In the genomic region with DNA sequence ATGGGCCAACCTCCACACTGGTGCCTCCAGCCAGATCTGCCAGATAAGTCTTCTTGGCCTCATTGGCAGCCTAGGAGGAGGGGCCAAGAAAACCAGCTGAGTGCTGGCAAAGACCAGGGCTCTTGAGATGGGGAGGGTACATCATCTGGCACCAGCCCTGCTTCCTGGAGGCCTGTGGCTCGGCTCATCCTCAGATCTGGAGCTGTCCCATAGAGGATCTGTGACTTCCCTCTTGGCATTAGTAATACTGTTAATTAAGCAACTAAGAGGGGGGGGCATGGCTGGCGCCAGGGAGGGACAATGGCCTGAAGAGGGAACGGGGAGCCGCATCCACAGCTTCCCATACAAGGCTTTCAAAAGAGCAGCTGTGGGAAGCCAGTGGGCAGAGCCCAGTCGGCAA, we compare ENCODE assay signal across 17 mouse cellular contexts. TPM values are rescaled to one million over a fixed set of nuclear protein-coding genes. Genes with fewer than 3 reads are reported as not detected.
DNase-seq lines count a peak whose midpoint lies in the region; ATAC-seq and TF ChIP-seq lines count a peak whose summit lies in the region.
"Had no signal": no experiment of that assay in that cellular context is flagged by ENCODE, and none has a peak within 500 bp of the region (broad histone marks: within the 10 kb centered on the region; RNA-seq: fewer than 3 reads in every experiment).

No protein-coding gene starts in this region.

- no peak overlapping the region for H3K27ac ChIP-seq in midbrain, embryonic 13.5 days
- H3K27ac ChIP-seq in midbrain, embryonic 11.5 days (ENCODE audit: low read depth, low read length): no peak overlapping the region
- no peak overlapping the region for H3K27ac ChIP-seq in forebrain, embryonic 16.5 days (ENCODE audit: low read length)
- H3K27ac ChIP-seq in hindbrain, postnatal 0 days: peak overlapping the region; percentile 37; the same call in 1 of the 2 replicates
- H3K27ac ChIP-seq: gastrocnemius, adult 2 months; intestine, embryonic 15.5 days had no signal

- no peak overlapping the region for H3K9ac ChIP-seq in midbrain, embryonic 13.5 days (replicated peaks)
- no peak overlapping the region for H3K9ac ChIP-seq in midbrain, embryonic 11.5 days (ENCODE audit: low read length)
- H3K9ac ChIP-seq in forebrain, embryonic 16.5 days (replicated peaks; ENCODE audit: low read depth, low read length): no peak overlapping the region
- H3K9ac ChIP-seq in hindbrain, postnatal 0 days (replicated peaks; ENCODE audit: low read length): no peak overlapping the region
- H3K9ac ChIP-seq: intestine, embryonic 15.5 days had no signal

- no peak overlapping the region for H3K4me2 ChIP-seq in midbrain, embryonic 13.5 days (replicated peaks)
- H3K4me2 ChIP-seq in midbrain, embryonic 11.5 days: no peak overlapping the region
- H3K4me2 ChIP-seq in forebrain, embryonic 16.5 days (ENCODE audit: low read length): no peak overlapping the region
- 0 out of 2 replicates have a peak overlapping the region, but pooled peaks have one; percentile 1 for H3K4me2 ChIP-seq in hindbrain, postnatal 0 days (ENCODE audit: low read depth, low read length)
- H3K4me2 ChIP-seq: intestine, embryonic 15.5 days had no signal

- H3K36me3 ChIP-seq in midbrain, embryonic 13.5 days: no peaks in the 10 kb centered on the region
- no peaks in the 10 kb centered on the region for H3K36me3 ChIP-seq in midbrain, embryonic 11.5 days (ENCODE audit: control insufficient read depth, insufficient read depth, low read length)
- H3K36me3 ChIP-seq in forebrain, embryonic 16.5 days (ENCODE audit: control insufficient read depth, insufficient read depth): no peaks in the 10 kb centered on the region
- no peaks in the 10 kb centered on the region for H3K36me3 ChIP-seq in hindbrain, postnatal 0 days (ENCODE audit: insufficient read depth, low read length)
- H3K36me3 ChIP-seq: intestine, embryonic 15.5 days had no signal

- peak; percentile 53 for ATAC-seq in midbrain, embryonic 13.5 days
- ATAC-seq in midbrain, embryonic 11.5 days (ENCODE audit: low FRiP score): no peak
- peak; percentile 66 for ATAC-seq in forebrain, embryonic 16.5 days
- peak; percentile 87 for ATAC-seq in hindbrain, postnatal 0 days
- ATAC-seq: intestine, embryonic 15.5 days had no signal

- H3K4me3 ChIP-seq in midbrain, embryonic 13.5 days (replicated peaks): no peak overlapping the region
- H3K4me3 ChIP-seq in midbrain, embryonic 11.5 days (ENCODE audit: low read depth, low read length): no peak overlapping the region
- no peak overlapping the region for H3K4me3 ChIP-seq in forebrain, embryonic 16.5 days (replicated peaks; ENCODE audit: low read length)
- no peak overlapping the region for H3K4me3 ChIP-seq in hindbrain, postnatal 0 days (ENCODE audit: low read length)
- H3K4me3 ChIP-seq: gastrocnemius, adult 2 months; intestine, embryonic 15.5 days; myocyte had no signal

- no peaks in the 10 kb centered on the region for H3K27me3 ChIP-seq in midbrain, embryonic 13.5 days
- H3K27me3 ChIP-seq in midbrain, embryonic 11.5 days (ENCODE audit: control insufficient read depth, insufficient read depth, low read length): no peaks in the 10 kb centered on the region
- no peaks in the 10 kb centered on the region for H3K27me3 ChIP-seq in forebrain, embryonic 16.5 days (replicated peaks; ENCODE audit: control insufficient read depth, insufficient read depth, low read length)
- H3K27me3 ChIP-seq in hindbrain, postnatal 0 days (ENCODE audit: insufficient read depth, low read length): no peaks in the 10 kb centered on the region
- H3K27me3 ChIP-seq: CH12.LX; intestine, embryonic 15.5 days had no signal

- no peaks in the 10 kb centered on the region for H3K4me1 ChIP-seq in midbrain, embryonic 13.5 days (replicated peaks)
- no peaks in the 10 kb centered on the region for H3K4me1 ChIP-seq in midbrain, embryonic 11.5 days (ENCODE audit: control insufficient read depth, insufficient read depth, low read length)
- H3K4me1 ChIP-seq in forebrain, embryonic 16.5 days (replicated peaks; ENCODE audit: control insufficient read depth, insufficient read depth, low read length): peaks cover 13% of the 10 kb centered on the region
- 0 out of 2 replicates have a peak, but pooled peaks cover 3% of the 10 kb centered on the region for H3K4me1 ChIP-seq in hindbrain, postnatal 0 days (ENCODE audit: insufficient read depth, low read length)
- H3K4me1 ChIP-seq: intestine, embryonic 15.5 days had no signal

- 70% methylated on average over 5 of the region's 5 CpGs for WGBS in midbrain, embryonic 13.5 days
- 82% methylated on average over 5 of the region's 5 CpGs for WGBS in midbrain, embryonic 11.5 days
- 18% methylated on average over 5 of the region's 5 CpGs for WGBS in forebrain, embryonic 16.5 days
- WGBS in hindbrain, postnatal 0 days: 30% methylated on average over 5 of the region's 5 CpGs

- intact Hi-C loops in heart, postnatal 36 days (cut with DNase I): no loop called here

- no peaks in the 10 kb centered on the region for H3K9me3 ChIP-seq in midbrain, embryonic 13.5 days
- H3K9me3 ChIP-seq in midbrain, embryonic 11.5 days (ENCODE audit: control insufficient read depth, low read length): no peaks in the 10 kb centered on the region
- H3K9me3 ChIP-seq in forebrain, embryonic 16.5 days (ENCODE audit: control insufficient read depth, low read length): no peaks in the 10 kb centered on the region
- no peaks in the 10 kb centered on the region for H3K9me3 ChIP-seq in hindbrain, postnatal 0 days (ENCODE audit: low read length)
- H3K9me3 ChIP-seq: intestine, embryonic 15.5 days had no signal

- TF ChIP-seq CTCF in hindbrain, postnatal 0 days (IDR thresholded peaks at IDR 0.05; ENCODE audit: low read depth): no peak

- DNase-seq in cerebellum, postnatal 14 days: peak; percentile 60 to 71
- DNase-seq in cerebellum, adult 11-12 months: no peak
- DNase-seq in midbrain, embryonic 11.5 days (ENCODE audit: low spot score, missing footprints): no peak
- peak; percentile 79 for DNase-seq in hindbrain, postnatal 0 days (ENCODE audit: low spot score)
- DNase-seq in heart, postnatal 36 days: no peak
- no peak for DNase-seq in ovary, postnatal 36 days (ENCODE audit: low spot score)
- DNase-seq: adrenal gland, adult 2 months; gastrocnemius, adult 2 months; heart, postnatal 10 days; layer of hippocampus, postnatal 36 days; lung, adult 18-20 months; thymus, postnatal 36 days had no signal

RNA-seq across cellular contexts. Expression of a gene that starts 58.6 kb away (rescaled TPM):
- 60.2 and 73.1 TPM in 2 replicates for polyA plus RNA-seq in midbrain, embryonic 13.5 days (2015; fragmentation: Nextera tagmentation; extraction: Ambion mirVana)
- 42.0 and 46.2 TPM in 2 replicates for polyA plus RNA-seq in midbrain, embryonic 11.5 days (2014; fragmentation: Nextera tagmentation; extraction: Ambion mirVana)
- 99.6 and 106 TPM in 2 replicates for polyA plus RNA-seq in forebrain, embryonic 16.5 days (2015; fragmentation: Nextera tagmentation; extraction: Ambion mirVana)
- 71.5 and 87.2 TPM in 2 replicates for total RNA-seq in hindbrain, postnatal 0 days (2014; rRNA removed)
- 27.0 and 32.9 TPM in 2 replicates for polyA plus RNA-seq in hindbrain, postnatal 0 days (2015; fragmentation: Nextera tagmentation; extraction: Ambion mirVana)
- 10 to 100 TPM; 15.2 to 20.2 TPM for total RNA-seq in heart, postnatal 36 days (2021)
- total RNA-seq: CH12.LX had no signal

Comparison
In these comparisons a context has a peak if more than half of its experiments do, and no peak if none do; other contexts are left out.
1. DNase-seq: peak in cerebellum, postnatal 14 days (2 of 2) and hindbrain, postnatal 0 days (single experiment); none in cerebellum, adult 11-12 months (single experiment), midbrain, embryonic 11.5 days (single experiment), heart, postnatal 36 days (0 of 2) and ovary, postnatal 36 days (single experiment).